Mouse (Mus musculus) lung, embryonic 15.5 days (tissue): ENCODE data around the gene Ifngr1. TPM values are rescaled to one million over a fixed set of nuclear protein-coding genes. Genes with fewer than 3 reads are reported as not detected.

Experiments used
- ATAC-seq: fragments of 200-750 bp; cut with Nextera tagmentation; 2 replicates; pipeline ENCODE4 v1.8.0; 2017; ENCODE audit warnings: moderate number of reproducible peaks, borderline replicate concordance; ENCODE audit not compliant: low FRiP score, low TSS enrichment; ENCODE audit errors: extremely low read depth
- H3K27ac ChIP-seq: fragments of 300-500 bp; sonication (generic); 2 replicates; pipeline ENCODE4 v1.5.1; 2015; ENCODE audit warnings: moderate library complexity, mild to moderate bottlenecking, inconsistent platforms
- H3K27me3 ChIP-seq: fragments of 300-500 bp; sonication (generic); 2 replicates; pipeline ENCODE4 v1.6.1; 2015; ENCODE audit warnings: inconsistent platforms
- H3K36me3 ChIP-seq: fragments of 300-500 bp; sonication (generic); 2 replicates; pipeline ENCODE4 v1.6.1; 2015; ENCODE audit warnings: inconsistent platforms
- H3K4me1 ChIP-seq: fragments of 300-500 bp; sonication (generic); 2 replicates; pipeline ENCODE4 v1.6.1; 2015; ENCODE audit warnings: inconsistent platforms
- H3K4me2 ChIP-seq: fragments of 300-500 bp; sonication (generic); 2 replicates; pipeline ENCODE4 v1.6.1; 2015; ENCODE audit warnings: inconsistent platforms, mild to moderate bottlenecking, moderate library complexity
- H3K4me3 ChIP-seq: fragments of 300-500 bp; sonication (generic); 2 replicates; pipeline ENCODE4 v1.5.1; 2015; ENCODE audit warnings: mild to moderate bottlenecking, inconsistent platforms
- H3K9ac ChIP-seq: fragments of 300-500 bp; sonication (generic); 2 replicates; pipeline ENCODE4 v1.6.1; 2015; ENCODE audit warnings: inconsistent platforms
- H3K9me3 ChIP-seq: fragments of 300-500 bp; sonication (generic); 2 replicates; pipeline ENCODE4 v1.6.1; 2016; ENCODE audit warnings: inconsistent platforms
- WGBS: fragments of 180-500 bp; shearing (Covaris S2); methylation state at CpG from one replicate; pipeline ENCODE4 v1.1.7; 2015; 5-methylcytosine and 5-hydroxymethylcytosine counted together
- polyA plus RNA-seq: library from polyadenylated mRNA; unstranded; fragments of >200 nt; fragmentation: Nextera tagmentation; extraction: Ambion mirVana; gene quantifications from 2 replicates; pipeline ENCODE4 v1.2.1, GENCODE M21; 2015

Gene Ifngr1
- polyA plus RNA-seq = 73.0 and 77.3 TPM in 2 replicates

DNA sequence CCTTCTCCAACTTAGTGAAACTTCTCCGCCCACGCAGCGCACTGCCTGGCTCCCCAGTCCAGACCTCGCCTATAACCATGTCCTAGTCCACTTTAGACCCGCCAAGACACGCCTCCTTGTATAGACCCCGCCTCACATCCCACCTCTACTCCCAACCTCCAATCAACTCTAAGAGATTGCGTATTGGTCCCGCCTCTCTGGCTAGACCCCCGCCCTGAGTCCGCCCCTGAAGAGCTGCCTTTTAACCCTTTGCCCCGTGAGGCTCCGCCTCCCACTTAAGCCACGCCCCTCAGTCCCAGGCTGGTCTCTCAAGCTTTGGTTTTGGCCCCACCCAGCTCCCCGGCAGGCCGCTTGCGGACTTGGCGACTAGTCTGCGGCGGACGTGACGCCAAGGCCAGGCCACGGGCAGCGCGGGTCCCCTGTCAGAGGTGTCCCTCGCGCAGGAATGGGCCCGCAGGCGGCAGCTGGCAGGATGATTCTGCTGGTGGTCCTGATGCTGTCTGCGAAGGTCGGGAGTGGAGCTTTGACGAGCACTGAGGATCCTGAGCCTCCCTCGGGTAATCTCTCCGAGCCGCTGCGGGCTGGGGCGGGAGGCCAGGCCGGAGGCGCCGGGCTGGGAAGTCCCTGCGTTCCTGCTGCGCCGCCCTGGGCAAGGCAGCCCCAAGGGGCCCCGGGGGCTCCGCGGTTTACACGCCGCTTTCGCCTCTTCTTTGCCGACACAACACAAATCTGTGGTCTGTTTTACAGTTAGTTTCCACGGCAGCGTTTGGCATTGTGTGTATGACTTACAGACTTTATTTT lies at the start of gene Ifngr1:
Gene Ifngr1, plus strand, starts transcription at position 309 of the 801 bp plus-strand sequence.
- WGBS = under 1% methylated on average over 52 of the region's 52 CpGs
- peak; percentile 99 for ATAC-seq
- H3K27me3 ChIP-seq = no peaks in the 10 kb centered on the region
- H3K9me3 ChIP-seq = no peaks in the 10 kb centered on the region
- peaks cover 21% of the 10 kb centered on the region for H3K4me1 ChIP-seq
- H3K9ac ChIP-seq = peak within 1 kb of the TSS; percentile 68
- peak within 1 kb of the TSS; percentile 85 for H3K27ac ChIP-seq
- no peaks in the 10 kb centered on the region for H3K36me3 ChIP-seq
- H3K4me3 ChIP-seq = peak within 1 kb of the TSS; percentile 60
- peak within 1 kb of the TSS; percentile 66 for H3K4me2 ChIP-seq

- Histone ChIP-seq H3K36me3 (no peaks in the 10 kb centered on the region), H3K4me1 (no peaks in the 10 kb centered on the region), H3K9ac (no peak overlapping the region), H3K27me3 (no peaks in the 10 kb centered on the region), H3K9me3 (no peaks in the 10 kb centered on the region), H3K27ac (no peak overlapping the region), H3K4me3 (no peak overlapping the region), H3K4me2 (no peak overlapping the region)
- 100% methylated on average over 1 of the region's 1 CpGs for WGBS
- ATAC-seq = no peak
Observed at GRCm38 (mm10) chr10:19546825-19547224, 44.9 kb upstream of the Ifngr1 start.

GRCm38 (mm10) chr10:19548016-19548415 lies 43.7 kb upstream of the Ifngr1 start:
- WGBS = 84% methylated on average over 1 of the region's 1 CpGs
- Histone ChIP-seq H3K4me3 (no peak overlapping the region), H3K36me3 (no peaks in the 10 kb centered on the region), H3K27me3 (no peaks in the 10 kb centered on the region), H3K4me2 (no peak overlapping the region), H3K9ac (no peak overlapping the region), H3K4me1 (no peaks in the 10 kb centered on the region), H3K27ac (no peak overlapping the region), H3K9me3 (no peaks in the 10 kb centered on the region)
- ATAC-seq = no peak

DNA sequence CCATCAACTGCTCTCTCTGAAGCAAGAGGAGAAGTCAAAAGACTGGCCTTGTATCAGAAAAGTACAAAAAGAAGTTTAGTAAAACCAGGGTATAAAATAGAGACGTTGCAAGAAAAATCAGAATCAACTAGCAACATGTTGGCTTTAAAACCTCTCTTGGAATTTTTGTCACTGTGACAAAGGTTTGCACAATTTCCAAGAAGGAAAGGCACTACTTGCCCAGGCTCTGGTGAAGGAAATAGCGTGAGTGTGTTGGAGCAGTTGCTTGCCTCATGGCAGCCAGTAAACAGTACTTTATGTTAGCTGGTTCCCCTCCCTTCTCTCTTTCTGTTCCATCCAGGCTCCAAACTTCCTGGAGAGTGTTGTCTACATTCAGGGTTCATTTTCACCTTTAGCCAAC lies 43.3 kb upstream of the Ifngr1 start:
- Histone ChIP-seq H3K9me3 (no peaks in the 10 kb centered on the region), H3K4me3 (no peak overlapping the region), H3K27me3 (no peaks in the 10 kb centered on the region), H3K9ac (no peak overlapping the region), H3K36me3 (no peaks in the 10 kb centered on the region), H3K4me1 (no peaks in the 10 kb centered on the region), H3K27ac (no peak overlapping the region), H3K4me2 (no peak overlapping the region)
- 80% methylated on average over 2 of the region's 2 CpGs for WGBS
- no peak for ATAC-seq

- Histone ChIP-seq H3K9me3 (no peaks in the 10 kb centered on the region), H3K4me1 (no peaks in the 10 kb centered on the region), H3K27ac (no peak overlapping the region), H3K27me3 (no peaks in the 10 kb centered on the region), H3K36me3 (no peaks in the 10 kb centered on the region), H3K4me3 (no peak overlapping the region), H3K4me2 (no peak overlapping the region), H3K9ac (no peak overlapping the region)
- WGBS = 80% methylated on average over 3 of the region's 3 CpGs
- no peak for ATAC-seq
Observed at GRCm38 (mm10) chr10:19551585-19551984, 40.2 kb upstream of the Ifngr1 start.

DNA sequence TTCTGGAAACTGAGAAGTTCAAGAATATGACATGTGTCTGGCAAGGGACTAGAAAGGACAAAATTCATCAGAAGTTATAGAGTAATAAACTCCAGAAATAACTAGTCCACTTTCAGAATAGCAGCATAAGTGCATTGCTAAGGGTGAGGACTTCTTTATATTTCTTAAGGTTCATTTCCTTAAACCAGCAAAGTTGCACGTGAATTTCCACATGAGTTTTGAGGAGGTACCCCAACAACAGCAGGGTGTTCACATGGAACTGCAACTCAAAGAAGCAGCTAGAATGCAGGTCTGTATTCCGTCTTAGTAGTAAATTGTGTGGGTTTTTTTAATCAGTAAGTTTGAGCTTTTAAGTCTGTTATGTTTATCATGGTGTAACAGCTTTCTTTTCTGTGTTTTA lies 37.9 kb upstream of the Ifngr1 start:
- H3K4me2 ChIP-seq = no peak overlapping the region
- H3K36me3 ChIP-seq = no peaks in the 10 kb centered on the region
- 71% methylated on average over 2 of the region's 2 CpGs for WGBS
- no peaks in the 10 kb centered on the region for H3K9me3 ChIP-seq
- no peak overlapping the region for H3K9ac ChIP-seq
- no peak overlapping the region for H3K27ac ChIP-seq
- no peaks in the 10 kb centered on the region for H3K27me3 ChIP-seq
- no peak overlapping the region for H3K4me3 ChIP-seq
- no peak for ATAC-seq
- no peaks in the 10 kb centered on the region for H3K4me1 ChIP-seq

- Histone ChIP-seq H3K9me3 (no peaks in the 10 kb centered on the region), H3K4me3 (no peak overlapping the region), H3K27ac (no peak overlapping the region), H3K36me3 (no peaks in the 10 kb centered on the region), H3K4me1 (0 out of 2 replicates have a peak, but pooled peaks cover 5% of the 10 kb centered on the region), H3K9ac (no peak overlapping the region), H3K4me2 (no peak overlapping the region), H3K27me3 (no peaks in the 10 kb centered on the region)
- no peak for ATAC-seq
- WGBS = 63% methylated on average over 4 of the region's 4 CpGs
Observed at GRCm38 (mm10) chr10:19557696-19558095, 34.1 kb upstream of the Ifngr1 start.

GRCm38 (mm10) chr10:19559565-19560165 lies 32.1 kb upstream of the Ifngr1 start:
- Histone ChIP-seq H3K4me1 (0 out of 2 replicates have a peak, but pooled peaks cover 5% of the 10 kb centered on the region), H3K4me2 (no peak overlapping the region; the same call in 1 of the 2 replicates), H3K27ac (peak overlapping the region; percentile 57), H3K36me3 (no peaks in the 10 kb centered on the region), H3K27me3 (no peaks in the 10 kb centered on the region), H3K9ac (no peak overlapping the region), H3K4me3 (no peak overlapping the region), H3K9me3 (no peaks in the 10 kb centered on the region)
- WGBS = 33% methylated on average over 8 of the region's 8 CpGs
- ATAC-seq = peak; percentile 65; the same call in 1 of the 2 replicates

DNA sequence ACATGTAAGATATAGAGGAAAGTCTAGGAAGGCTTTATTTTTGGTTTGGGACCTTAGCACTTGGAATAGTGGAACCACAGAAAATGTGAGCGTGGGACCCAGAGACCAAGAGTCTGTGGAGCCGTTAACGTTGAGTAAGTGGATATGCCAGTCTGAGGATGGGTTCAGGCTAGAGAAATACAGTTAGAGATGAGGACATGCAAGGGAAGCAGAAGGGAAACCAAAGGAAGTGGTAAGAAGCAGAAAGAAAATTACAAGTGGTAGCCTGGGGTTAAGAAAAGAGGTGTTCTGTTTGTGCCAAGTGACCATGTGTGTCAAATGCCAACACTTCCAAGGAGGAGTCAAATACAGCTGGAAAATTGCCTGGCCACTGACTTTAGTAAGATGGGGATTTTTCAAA lies 29.2 kb upstream of the Ifngr1 start:
- Histone ChIP-seq H3K4me1 (0 out of 2 replicates have a peak, but pooled peaks cover 5% of the 10 kb centered on the region), H3K4me2 (no peak overlapping the region), H3K9ac (no peak overlapping the region), H3K4me3 (no peak overlapping the region), H3K9me3 (no peaks in the 10 kb centered on the region), H3K27me3 (no peaks in the 10 kb centered on the region), H3K36me3 (no peaks in the 10 kb centered on the region), H3K27ac (no peak overlapping the region)
- 95% methylated on average over 3 of the region's 3 CpGs for WGBS
- ATAC-seq = no peak

DNA sequence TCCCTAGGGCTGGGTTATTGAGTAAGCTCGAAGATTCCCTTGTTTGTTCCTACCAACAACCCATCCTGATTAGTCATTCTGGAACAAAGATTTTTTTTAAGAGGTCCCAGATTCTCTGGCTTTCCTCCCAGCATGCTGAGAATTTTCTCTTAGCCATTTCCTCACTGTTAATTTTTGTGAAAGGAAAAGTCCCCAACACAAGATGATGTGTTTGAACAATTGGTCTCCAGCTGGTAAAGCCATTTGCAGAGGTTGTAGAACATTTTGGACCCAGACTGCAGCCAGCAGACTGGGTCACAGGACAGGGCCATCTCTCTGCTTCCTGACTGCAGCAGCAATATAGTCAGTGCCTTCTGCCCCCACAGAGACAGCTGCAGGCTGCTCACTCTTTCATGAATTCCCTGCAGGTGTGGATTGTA lies 28.3 kb upstream of the Ifngr1 start:
- Histone ChIP-seq H3K9ac (no peak overlapping the region), H3K27ac (no peak overlapping the region), H3K4me2 (no peak overlapping the region), H3K36me3 (no peaks in the 10 kb centered on the region), H3K4me3 (no peak overlapping the region), H3K9me3 (no peaks in the 10 kb centered on the region), H3K4me1 (0 out of 2 replicates have a peak, but pooled peaks cover 5% of the 10 kb centered on the region), H3K27me3 (no peaks in the 10 kb centered on the region)
- 56% methylated on average over 1 of the region's 1 CpGs for WGBS
- no peak for ATAC-seq

DNA sequence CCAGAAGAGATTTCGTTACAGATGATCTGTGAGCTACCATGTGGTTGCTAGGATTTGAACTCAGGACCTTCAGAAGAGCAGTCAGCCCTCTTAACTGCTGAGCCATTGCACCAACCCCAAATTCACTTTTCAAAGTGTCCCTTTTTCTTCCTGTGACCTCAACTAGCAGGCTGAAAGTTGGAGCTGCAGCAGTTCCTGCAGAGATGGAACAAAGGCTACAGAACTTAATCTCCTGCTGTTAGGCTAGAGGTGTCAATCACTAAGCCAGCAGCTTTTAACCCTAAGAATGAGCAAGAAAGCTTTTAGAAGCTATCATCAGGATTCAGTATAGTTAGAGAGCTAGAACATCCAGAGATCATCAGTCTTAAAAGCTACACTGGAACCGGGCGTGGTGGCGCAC lies 24.3 kb upstream of the Ifngr1 start:
- no peak overlapping the region for H3K27ac ChIP-seq
- no peaks in the 10 kb centered on the region for H3K36me3 ChIP-seq
- no peaks in the 10 kb centered on the region for H3K9me3 ChIP-seq
- no peak for ATAC-seq
- WGBS = 96% methylated on average over 4 of the region's 4 CpGs
- no peak overlapping the region for H3K4me3 ChIP-seq
- no peak overlapping the region for H3K4me2 ChIP-seq
- no peaks in the 10 kb centered on the region for H3K4me1 ChIP-seq
- no peak overlapping the region for H3K9ac ChIP-seq
- no peaks in the 10 kb centered on the region for H3K27me3 ChIP-seq

DNA sequence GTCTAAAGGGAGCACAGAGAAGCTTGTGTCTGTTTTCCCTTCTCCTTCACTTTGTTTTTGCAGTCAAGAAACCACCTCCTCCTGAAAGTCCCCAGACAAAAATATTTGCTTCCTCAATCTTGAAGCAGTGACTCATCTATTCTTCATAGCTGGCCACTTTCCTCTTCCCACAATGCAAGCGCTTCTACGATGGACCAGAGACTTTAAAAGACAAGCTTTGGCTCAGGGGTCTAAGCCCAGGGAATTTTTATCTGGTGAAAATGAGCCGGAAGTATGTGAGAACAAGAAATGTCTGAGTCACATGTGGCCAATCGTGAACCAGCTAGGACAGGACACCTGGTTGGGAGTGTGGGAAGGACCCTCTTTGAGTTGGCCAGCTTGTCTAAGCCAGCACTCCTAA lies 21.5 kb upstream of the Ifngr1 start:
- H3K36me3 ChIP-seq = no peaks in the 10 kb centered on the region
- no peak overlapping the region for H3K27ac ChIP-seq
- no peak overlapping the region for H3K4me2 ChIP-seq
- 70% methylated on average over 4 of the region's 4 CpGs for WGBS
- no peak for ATAC-seq
- H3K9ac ChIP-seq = no peak overlapping the region
- H3K4me1 ChIP-seq = no peaks in the 10 kb centered on the region
- H3K27me3 ChIP-seq = no peaks in the 10 kb centered on the region
- H3K4me3 ChIP-seq = no peak overlapping the region
- no peaks in the 10 kb centered on the region for H3K9me3 ChIP-seq
